Mouse (Mus musculus) cerebellum, adult 2 months (tissue): ENCODE results near the gene Foxa3.

Experiments
- CTCF ChIP-seq: fragments of 200-500 bp; IDR thresholded peaks from 2 replicates; pipeline ENCODE4 v1.5.1; 2011; ENCODE audit warnings: low read depth, mild to moderate bottlenecking, control low read depth, low read length, moderate library complexity, borderline replicate concordance; ENCODE audit not compliant: insufficient read depth
- POLR2A ChIP-seq: fragments of 200-500 bp; IDR thresholded peaks from 2 replicates; pipeline ENCODE4 v1.6.1; 2011; ENCODE audit warnings: low read length, control low read depth, borderline replicate concordance; ENCODE audit not compliant: insufficient read depth

DNA sequence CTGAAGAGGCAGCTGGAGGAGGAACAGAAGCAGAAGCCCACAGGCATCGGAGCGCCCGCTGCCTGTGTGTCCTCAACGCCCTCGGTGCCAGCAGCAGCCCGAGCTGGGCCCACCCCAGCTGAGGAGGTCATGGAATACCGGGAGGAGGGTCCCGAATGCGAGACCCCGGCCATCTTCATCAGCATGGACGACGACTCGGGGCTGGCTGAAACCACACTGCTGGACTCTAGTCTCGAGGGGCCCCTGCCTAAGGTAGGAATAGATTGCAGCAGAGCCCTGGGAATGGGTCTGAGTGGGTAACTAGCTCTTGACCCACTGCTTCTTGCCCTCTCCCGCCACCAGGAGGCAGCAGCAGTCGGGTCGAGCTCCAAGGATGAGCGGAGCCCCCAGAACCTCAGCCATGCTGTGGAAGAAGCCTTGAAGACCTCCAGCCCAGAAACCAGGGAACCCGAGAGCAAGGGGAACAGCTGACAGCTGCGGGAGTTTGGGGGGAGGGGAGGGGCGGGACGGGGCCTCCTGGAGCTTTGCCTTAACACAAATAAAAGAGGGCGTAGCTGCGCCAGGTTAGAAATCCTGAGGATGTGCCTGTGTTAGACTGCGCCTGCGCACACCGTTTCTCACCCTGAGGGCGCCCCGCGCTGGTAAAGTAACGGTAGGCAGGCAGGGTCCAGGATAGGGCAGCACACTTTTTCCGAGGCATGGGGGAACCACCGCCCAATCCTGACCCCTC, 30.9 kb upstream of the Foxa3 start, which contains the start of gene Rsph6a:
- TF ChIP-seq CTCF (peak; percentile 49), POLR2A (no peak)
